Mouse (Mus musculus): ENCODE results near the gene Thsd4.

Thsd4 gene

GRCm38 (mm10) chr9:60454406-60455076, 67.3 kb downstream of the Thsd4 start:
- no peak for DNase-seq

DNA sequence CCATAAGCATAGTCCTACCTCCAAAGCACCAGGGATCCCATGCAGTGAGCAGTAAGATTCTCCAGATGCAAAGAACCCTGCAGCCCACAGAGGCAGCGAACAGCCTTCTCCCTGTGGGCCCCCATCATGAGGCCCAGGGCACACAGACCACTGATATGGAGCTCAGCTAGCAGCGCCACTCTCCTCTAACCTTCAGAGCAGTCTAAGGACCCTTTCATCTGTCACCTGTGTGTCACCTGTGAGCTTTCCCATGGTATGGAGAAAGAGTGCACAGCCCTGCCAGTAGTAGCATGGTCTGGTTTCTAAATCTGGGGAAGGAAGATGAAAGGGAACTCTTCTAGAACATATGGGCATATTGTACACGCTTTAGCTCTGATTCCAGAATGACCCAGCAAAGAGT, 72.3 kb downstream of the Thsd4 start:
- DNase-seq: no peak

DNA sequence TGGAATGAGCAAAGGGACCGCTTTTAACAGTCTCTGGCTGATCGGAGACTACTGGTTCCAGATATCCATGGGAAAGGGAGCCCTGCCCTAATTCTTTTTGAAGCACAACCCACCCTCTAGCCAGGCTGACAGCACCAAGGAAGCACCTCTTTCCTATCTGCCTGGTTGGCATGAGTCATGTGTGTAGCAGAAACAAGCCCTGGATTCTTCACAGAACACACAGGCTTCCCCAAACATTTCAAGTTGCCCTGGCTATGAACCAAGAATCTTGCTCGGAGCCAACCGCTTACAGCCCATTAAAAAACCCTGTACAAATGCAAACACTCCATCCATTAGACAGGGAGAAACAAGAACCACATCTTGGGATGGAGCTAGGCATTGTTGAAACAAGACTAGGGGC, 76.0 kb downstream of the Thsd4 start:
- no peak for DNase-seq

DNA sequence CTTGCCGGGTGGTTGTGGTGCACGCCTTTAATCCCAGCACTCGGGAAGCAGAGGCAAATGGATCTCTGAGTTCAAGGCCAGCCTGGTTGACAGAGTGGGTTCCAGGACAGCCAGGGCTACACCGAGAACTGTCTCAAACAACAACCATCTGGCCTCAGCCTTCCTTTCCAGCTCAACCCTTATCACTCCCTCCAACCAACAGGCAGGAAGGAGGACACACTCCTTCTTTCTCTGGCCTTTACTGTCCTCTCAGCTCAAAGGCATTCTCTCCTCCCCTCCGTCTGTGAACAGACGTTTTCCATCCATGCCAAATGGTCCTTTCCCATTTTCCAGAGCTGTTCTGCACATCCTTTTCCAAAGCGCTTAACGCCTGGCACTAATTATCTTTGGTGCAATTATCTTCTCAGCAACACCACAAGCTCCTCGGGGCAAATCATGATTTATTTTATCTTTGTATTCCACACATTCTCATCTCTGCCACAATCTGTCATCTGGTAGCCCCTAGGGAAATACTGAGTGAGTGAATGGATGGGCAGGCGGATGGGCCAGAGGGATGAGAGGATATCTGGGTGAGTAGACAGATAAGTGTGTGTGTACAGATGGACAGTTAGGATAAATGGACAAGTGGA, 80.5 kb downstream of the Thsd4 start:
- DNase-seq: no peak

GRCm38 (mm10) chr9:60440506-60440905, 81.3 kb downstream of the Thsd4 start:
- no peak for DNase-seq

DNA sequence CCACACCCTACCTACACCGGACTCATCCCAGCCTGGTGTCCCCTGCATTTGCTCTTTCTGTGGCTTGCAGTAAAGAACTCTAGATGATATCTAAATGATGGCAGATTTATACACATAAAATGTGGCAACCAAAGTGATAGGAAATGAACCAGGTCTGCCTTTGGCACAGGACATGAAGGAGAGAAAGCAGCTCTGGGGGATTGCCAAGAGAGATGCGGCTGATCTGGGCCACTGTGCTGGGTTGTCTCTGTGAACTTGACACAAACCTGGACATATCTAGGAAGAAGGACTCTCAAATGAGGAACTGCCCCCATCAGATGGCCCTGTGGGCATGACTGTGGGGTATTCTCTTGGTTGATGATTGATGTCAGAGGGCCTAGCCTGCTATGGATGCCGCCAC, 85.6 kb downstream of the Thsd4 start:
- DNase-seq: no peak

DNA sequence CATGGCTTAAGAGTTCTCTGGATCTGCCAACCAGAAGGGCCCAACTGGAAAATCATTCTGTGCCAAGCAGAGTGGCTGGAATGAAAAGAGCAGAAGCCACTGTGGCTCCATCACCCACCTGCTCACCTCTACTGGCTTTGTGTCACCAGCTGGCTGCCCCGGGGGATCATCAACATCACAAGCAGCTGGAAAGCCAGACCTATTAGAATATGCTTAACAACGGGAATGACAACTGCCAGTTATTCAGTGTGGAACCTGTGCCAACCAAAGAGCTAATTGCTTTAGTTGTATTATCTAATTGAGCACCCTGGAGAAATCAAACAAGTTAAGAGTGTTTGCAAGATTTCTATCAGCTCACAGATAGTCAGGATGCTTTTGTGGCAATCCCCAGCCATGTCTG, 87.8 kb downstream of the Thsd4 start:
- DNase-seq: no peak

DNA sequence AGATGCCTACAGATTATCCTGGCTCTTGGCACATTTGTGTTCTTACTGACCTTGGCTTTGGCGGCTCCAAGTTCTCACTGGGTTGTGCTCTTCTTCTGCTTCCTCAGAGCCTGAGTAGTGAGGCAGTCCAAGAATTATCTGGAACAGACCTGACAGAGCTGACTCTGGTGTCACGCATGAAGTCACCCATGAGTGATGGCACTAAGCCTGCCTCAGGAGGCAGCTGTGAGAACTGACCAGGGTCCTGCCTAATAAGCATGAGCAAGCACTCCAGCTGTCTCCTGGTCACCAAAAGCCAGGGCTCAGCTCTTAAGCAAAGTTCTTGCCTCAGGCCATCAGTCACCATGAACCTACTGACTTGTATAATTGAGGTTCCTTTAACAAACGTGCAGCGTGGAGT, 89.9 kb downstream of the Thsd4 start:
- no peak for DNase-seq

GRCm38 (mm10) chr9:60430017-60430416, 91.8 kb downstream of the Thsd4 start:
- no peak for DNase-seq

DNA sequence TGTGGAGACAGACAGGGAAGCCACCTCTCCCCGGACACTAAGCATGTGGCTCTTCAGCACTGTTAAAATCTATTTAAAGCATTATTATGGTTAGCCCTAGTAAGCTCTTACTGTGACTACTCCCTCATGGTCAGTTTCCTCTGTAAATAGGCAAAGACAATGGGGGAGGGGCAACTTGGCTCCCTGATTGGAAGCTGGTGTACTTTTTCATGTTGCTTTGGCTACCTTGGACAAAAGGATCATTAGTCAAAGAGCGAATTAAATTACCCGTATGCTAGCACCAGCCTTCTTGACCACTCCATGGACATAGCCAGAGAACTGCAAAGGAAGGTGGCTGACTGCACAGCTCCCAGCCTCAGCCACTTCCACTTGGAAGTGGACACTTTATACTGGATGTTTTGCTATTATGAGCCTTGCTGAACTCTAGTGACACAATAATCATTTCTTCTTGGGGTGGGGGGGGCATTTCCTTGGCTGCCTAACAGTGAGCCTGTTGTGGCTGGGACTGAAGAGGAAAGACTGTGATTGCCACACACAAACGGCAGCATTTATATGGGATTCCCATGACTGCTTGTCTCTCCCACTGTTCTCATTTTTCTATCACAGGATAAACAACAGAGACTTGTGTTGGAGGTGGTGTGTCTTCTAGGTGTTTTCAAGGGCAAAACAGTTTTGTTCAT, 107.6 kb downstream of the Thsd4 start:
- DNase-seq: no peak

DNA sequence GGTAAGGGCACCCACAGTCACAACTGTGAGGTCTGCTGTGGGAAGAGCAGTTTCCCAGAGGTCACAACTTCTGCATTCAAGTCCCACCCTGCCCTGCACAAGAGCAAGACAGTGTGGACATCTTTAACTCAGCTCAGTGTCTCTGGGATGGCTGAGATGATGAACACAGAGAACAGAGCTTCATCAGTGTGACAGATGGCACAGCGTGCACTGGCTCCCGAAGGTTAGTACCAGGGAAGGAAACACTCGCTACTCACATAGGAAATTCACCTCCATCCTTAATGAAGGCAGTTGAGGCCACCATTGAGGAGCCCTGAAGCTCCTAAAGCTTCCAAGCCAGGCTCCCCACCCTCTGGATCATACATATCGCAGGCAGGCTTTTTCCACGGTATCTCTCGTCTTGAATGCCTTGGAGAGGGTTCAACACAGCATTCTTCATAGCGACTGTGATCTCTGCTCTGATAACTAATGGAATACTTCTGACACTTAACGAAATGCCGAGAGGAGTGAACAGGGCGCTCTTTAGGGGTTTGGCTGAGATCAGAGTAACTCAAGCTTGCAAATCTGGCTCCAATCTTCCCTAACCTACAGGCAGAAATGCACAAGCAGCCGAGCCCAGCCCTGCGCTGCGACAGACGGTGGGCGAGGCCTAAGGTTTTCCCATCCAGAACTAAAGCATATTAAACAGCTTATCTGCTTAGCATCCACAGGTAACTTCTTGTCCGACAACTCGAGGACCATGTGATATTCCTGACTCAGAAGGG, 110.8 kb downstream of the Thsd4 start:
- peak; percentile 24 for DNase-seq

- no peak for DNase-seq
These were observed 114.5 kb downstream of the Thsd4 start for GRCm38 (mm10) chr9:60407374-60407773.

DNA sequence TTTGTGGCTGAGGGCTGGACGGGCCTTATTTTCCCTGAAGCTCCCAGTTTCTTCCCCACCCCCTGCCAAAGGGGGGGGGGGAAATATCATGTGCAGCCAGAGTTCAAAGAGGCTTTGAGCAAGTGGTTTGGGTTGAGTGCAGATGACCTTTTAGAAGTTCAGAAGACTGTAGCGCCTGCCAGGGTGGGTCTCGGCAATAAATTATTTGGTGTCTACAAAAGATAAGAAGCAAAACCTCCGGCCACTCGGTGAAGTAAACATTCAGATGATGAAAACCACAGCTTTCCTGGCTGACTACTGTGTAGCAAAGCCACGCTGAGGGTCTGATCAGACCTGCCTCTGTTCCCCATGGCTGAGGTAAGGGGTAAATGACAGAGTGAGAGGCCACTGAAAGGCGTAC, 116.1 kb downstream of the Thsd4 start:
- DNase-seq: no peak

- DNase-seq: no peak
These were observed 119.2 kb downstream of the Thsd4 start for GRCm38 (mm10) chr9:60402681-60403080.

GRCm38 (mm10) chr9:60400001-60400400, 121.8 kb downstream of the Thsd4 start:
- DNase-seq: no peak

DNA sequence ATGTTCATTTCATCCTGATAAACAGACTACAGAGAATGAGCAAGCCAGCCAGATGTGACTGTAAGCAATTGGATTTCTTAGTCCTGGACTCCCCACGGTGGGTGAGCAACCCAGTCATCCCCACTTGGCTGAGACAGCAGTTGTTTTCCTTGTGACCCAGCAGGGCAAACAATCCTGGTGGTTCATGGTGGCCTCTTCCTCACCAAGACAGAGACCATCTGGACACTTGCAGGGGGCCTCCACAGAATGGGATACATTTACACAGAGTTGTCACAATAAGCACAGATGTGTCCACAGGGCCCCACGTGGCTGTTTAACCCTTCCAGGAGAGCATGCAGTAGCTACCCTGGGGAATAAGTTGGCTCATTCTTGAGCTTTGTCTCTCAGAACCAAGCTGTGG, 123.8 kb downstream of the Thsd4 start:
- no peak for DNase-seq

- DNase-seq: no peak
These were observed 125.8 kb downstream of the Thsd4 start for GRCm38 (mm10) chr9:60396096-60396495.

DNA sequence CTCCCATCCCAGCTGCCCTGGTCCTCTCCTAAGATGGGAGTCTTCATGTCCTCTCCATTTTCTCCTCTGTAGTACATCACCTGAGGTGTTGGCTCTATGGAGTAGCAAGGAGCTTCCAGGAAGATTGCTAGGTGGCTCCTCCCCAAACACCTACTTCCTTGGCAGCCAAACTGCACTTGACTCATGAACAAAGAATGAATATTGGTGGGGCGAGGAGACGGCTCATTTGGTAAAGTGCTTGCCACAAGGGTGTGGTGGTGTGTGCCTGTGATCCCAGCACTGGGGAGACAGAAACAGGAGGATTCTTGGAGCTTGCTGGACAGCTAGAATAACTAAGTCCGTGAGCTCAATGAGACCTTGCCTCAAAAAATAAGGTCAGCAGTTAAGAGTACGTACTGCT, 128.9 kb downstream of the Thsd4 start:
- DNase-seq: no peak

GRCm38 (mm10) chr9:60384751-60385150, 137.1 kb downstream of the Thsd4 start:
- no peak for DNase-seq

DNA sequence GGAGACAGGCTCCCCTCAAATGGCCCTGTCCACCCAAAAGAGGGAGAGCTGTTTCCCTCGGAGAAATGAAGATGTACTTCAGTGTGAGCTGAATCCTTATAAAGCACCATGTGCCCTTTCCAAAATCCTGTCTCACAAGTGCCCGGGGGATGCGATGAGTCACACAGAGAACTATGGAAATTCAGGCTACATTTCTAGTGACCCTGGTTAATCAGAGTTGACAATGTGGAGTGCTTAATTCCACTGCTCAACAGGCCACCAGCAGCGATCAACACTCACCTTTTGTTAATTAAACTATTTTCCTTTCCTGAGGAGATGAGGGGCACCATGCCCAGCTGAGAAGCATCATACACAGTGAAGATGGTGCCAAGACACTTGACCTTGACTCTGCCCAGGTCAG, 138.9 kb downstream of the Thsd4 start:
- DNase-seq: peak; percentile 2

GRCm38 (mm10) chr9:60382526-60382925, 139.3 kb downstream of the Thsd4 start:
- no peak for DNase-seq

- no peak for DNase-seq
These were observed 140.8 kb downstream of the Thsd4 start for GRCm38 (mm10) chr9:60381010-60381409.

DNA sequence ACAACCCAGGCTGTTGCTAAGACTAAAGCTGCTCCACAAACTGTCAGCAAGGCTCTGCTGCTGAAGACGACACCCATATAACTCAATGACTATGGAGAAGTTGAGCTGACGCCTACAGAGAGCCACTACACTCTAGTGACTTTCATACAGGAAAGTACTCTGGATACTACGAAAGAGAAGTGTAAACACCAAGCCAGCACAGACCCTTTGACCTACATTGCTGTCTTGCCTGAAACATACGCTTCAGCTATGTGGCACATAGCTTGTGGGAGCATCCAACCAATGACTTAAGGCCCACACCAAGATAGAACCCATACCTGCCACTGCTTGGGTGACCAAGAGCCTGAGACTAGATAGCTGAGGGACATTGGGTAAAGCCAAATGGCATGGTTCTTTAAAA, 141.3 kb downstream of the Thsd4 start:
- DNase-seq: no peak

DNA sequence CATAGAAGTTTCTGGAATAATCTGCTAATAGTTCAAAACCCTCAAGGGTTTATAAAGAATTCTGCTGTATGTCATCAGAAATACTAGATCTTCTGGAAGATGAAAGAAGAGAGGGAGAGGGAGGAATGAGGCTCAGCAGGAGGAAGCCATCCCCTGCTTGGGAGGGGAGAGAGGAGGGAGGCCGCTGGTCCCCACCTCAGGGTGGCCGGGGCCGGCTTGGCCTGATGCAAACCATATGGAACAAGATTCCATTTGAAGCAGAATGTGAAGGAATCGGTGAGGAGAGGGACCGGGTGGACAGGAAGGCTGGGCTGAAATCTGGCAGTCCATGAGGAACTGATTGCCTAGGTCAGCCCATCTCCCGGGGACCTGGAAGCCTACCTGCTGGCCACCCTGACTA, 143.6 kb downstream of the Thsd4 start:
- no peak for DNase-seq

All from cerebellum, adult 9-11 months (tissue).